Mouse (Mus musculus) ES-E14 (cell line): Measurements from ENCODE around the gene Tns1.

ENCODE experiments used
- CHD2 ChIP-seq: IDR thresholded peaks from 2 replicates; pipeline ENCODE4 v1.6.1; 2014; ENCODE audit warnings: mild to moderate bottlenecking, low read depth, low read length, inconsistent platforms
- HCFC1 ChIP-seq: IDR thresholded peaks from 2 replicates; pipeline ENCODE4 v1.6.1; 2012; ENCODE audit warnings: low read length, inconsistent platforms, borderline replicate concordance; ENCODE audit not compliant: insufficient read depth
- MAFK ChIP-seq: IDR thresholded peaks from 2 replicates; pipeline ENCODE4 v1.6.1; 2014; ENCODE audit warnings: mild to moderate bottlenecking, low read depth, low read length, inconsistent platforms; ENCODE audit not compliant: insufficient read depth
- ZNF384 ChIP-seq: IDR thresholded peaks from 2 replicates; pipeline ENCODE4 v1.6.1; 2012; ENCODE audit warnings: low read depth, low read length, inconsistent platforms

GRCm38 (mm10) chr1:74054007-74054406 lies 70.2 kb downstream of the Tns1 start:
- no peak for TF ChIP-seq MAFK
- no peak for TF ChIP-seq HCFC1
- no peak for TF ChIP-seq ZNF384
- TF ChIP-seq CHD2 = no peak
